Mouse (Mus musculus) stomach, embryonic 16.5 days (tissue): ENCODE results near the gene Rab31. TPM values are rescaled to one million over a fixed set of nuclear protein-coding genes. Genes with fewer than 3 reads are reported as not detected.

Experiments used
- ATAC-seq: fragments of 200-750 bp; cut with Nextera tagmentation; 2 replicates; pipeline ENCODE4 v1.8.0; 2017; ENCODE audit warnings: moderate number of reproducible peaks, moderate TSS enrichment; ENCODE audit not compliant: insufficient read depth, low FRiP score
- H3K27ac ChIP-seq: fragments of 300-500 bp; sonication (generic); 2 replicates; pipeline ENCODE4 v1.5.1; 2014; ENCODE audit warnings: low read length
- H3K27me3 ChIP-seq: fragments of 300-500 bp; sonication (generic); 2 replicates; pipeline ENCODE4 v1.6.1; 2014; ENCODE audit warnings: low read length, control low read depth, mixed read lengths; ENCODE audit not compliant: control insufficient read depth, insufficient read depth
- H3K36me3 ChIP-seq: fragments of 300-500 bp; sonication (generic); 2 replicates; pipeline ENCODE4 v1.6.1; 2014; ENCODE audit warnings: low read length; ENCODE audit not compliant: control insufficient read depth, insufficient read depth
- H3K4me1 ChIP-seq: fragments of 300-500 bp; sonication (generic); 2 replicates; pipeline ENCODE4 v1.6.1; 2014; ENCODE audit warnings: low read length, control low read depth, mixed read lengths; ENCODE audit not compliant: control insufficient read depth, insufficient read depth
- H3K4me2 ChIP-seq: fragments of 300-500 bp; sonication (generic); 2 replicates; pipeline ENCODE4 v1.6.1; 2014; ENCODE audit warnings: low read depth, low read length, mixed read lengths
- H3K4me3 ChIP-seq: fragments of 300-500 bp; sonication (generic); replicated peaks from 2 replicates; pipeline ENCODE4 v1.5.1; 2014; ENCODE audit warnings: mild to moderate bottlenecking, low read length
- H3K9ac ChIP-seq: fragments of 300-500 bp; sonication (generic); 2 replicates; pipeline ENCODE4 v1.6.1; 2014; ENCODE audit warnings: low read length
- H3K9me3 ChIP-seq: fragments of 300-500 bp; sonication (generic); replicated peaks from 2 replicates; pipeline ENCODE4 v1.6.1; 2016; ENCODE audit warnings: low read length, control low read depth; ENCODE audit not compliant: control insufficient read depth
- whole genome bisulfite sequencing: fragments of 180-500 bp; shearing (Covaris S2); extraction: QIAGEN DNeasy Blood & Tissue Kit; methylation state at CpG from one replicate; pipeline ENCODE4 v1.1.7; 2014; 5-methylcytosine and 5-hydroxymethylcytosine counted together
- polyA plus RNA-seq: library from polyadenylated mRNA; unstranded; fragments of >200 nt; fragmentation: Nextera tagmentation; extraction: Ambion mirVana; gene quantifications from 2 replicates; pipeline ENCODE4 v1.2.1, GENCODE M21; 2015

The Rab31 gene
- polyA plus RNA-seq, 1 experiment from 2014 or later, result 34.6 TPM

DNA sequence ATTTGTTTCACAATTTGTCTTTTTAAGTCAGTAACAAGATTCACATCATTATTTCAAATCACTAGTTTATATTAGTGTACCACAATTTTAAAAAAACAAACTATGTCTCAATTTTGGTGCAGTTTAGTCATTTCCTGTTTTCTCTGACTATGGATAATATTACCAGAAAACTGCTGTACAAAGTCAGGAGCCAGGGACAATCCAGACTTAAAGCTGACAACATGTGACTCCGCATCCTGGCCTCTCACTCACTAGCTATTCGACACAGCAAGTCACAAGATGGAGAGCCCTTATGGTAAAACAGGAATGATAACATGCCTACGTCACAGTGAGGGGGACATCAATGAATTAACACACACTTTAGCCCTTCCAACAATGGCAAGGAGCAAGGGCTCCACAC, 109.9 kb downstream of the Rab31 start:
- ATAC-seq, result no peak
- WGBS, result 74% methylated on average over 3 of the region's 3 CpGs
- no peak overlapping the region for H3K4me2 ChIP-seq
- no peaks in the 10 kb centered on the region for H3K9me3 ChIP-seq
- H3K4me3 ChIP-seq, result no peak overlapping the region
- H3K9ac ChIP-seq, result no peak overlapping the region
- no peaks in the 10 kb centered on the region for H3K27me3 ChIP-seq
- no peaks in the 10 kb centered on the region for H3K36me3 ChIP-seq
- no peak overlapping the region for H3K27ac ChIP-seq
- peaks cover 12% of the 10 kb centered on the region for H3K4me1 ChIP-seq

DNA sequence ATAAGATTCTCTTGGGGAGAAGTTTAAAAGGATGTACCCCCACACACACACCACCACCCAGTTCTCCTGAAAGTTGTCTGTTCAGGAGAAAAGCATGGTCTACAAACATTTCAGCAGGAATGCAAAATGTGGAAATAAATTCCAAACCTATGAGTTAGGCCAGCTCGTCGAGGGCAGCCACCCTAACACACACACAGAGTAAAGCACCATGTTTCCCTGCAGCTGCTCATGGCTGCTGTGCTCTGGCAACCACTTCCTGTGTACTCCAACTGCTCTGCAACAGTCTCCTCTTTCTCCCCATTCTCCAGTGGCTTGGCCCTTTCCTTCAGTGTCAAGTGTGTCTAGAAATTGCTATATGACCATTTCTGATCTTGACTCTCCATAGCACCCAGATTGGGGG, 114.1 kb downstream of the Rab31 start:
- Histone ChIP-seq H3K4me2 (no peak overlapping the region), H3K27me3 (no peaks in the 10 kb centered on the region), H3K4me1 (no peaks in the 10 kb centered on the region), H3K4me3 (no peak overlapping the region), H3K36me3 (no peaks in the 10 kb centered on the region), H3K9me3 (no peaks in the 10 kb centered on the region), H3K9ac (no peak overlapping the region), H3K27ac (no peak overlapping the region)
- WGBS, result 51% methylated on average over 2 of the region's 2 CpGs
- ATAC-seq, result no peak

DNA sequence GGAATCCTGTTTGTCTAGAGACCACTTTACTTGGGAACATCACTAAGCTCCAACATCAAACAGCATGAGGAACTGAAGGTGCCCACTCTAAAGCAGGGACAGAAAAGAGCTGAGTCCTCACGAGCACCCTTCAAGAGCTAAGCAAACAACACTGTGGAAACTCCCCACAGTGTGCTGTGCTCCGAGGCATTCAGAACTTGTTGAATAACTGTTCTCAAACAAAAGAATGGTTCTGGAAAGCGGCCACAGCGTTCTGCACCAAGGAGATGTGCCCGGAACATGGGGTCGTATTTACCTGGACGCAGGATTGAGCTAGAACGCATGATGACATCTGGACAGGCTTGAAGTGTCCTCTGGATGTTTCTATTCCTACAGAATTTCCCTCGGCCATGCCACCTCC, 114.6 kb downstream of the Rab31 start:
- ATAC-seq, result no peak
- H3K9me3 ChIP-seq, result no peaks in the 10 kb centered on the region
- H3K4me3 ChIP-seq, result no peak overlapping the region
- no peak overlapping the region for H3K27ac ChIP-seq
- no peaks in the 10 kb centered on the region for H3K27me3 ChIP-seq
- H3K36me3 ChIP-seq, result no peaks in the 10 kb centered on the region
- no peaks in the 10 kb centered on the region for H3K4me1 ChIP-seq
- WGBS, result 74% methylated on average over 9 of the region's 9 CpGs
- H3K9ac ChIP-seq, result no peak overlapping the region
- no peak overlapping the region for H3K4me2 ChIP-seq

DNA sequence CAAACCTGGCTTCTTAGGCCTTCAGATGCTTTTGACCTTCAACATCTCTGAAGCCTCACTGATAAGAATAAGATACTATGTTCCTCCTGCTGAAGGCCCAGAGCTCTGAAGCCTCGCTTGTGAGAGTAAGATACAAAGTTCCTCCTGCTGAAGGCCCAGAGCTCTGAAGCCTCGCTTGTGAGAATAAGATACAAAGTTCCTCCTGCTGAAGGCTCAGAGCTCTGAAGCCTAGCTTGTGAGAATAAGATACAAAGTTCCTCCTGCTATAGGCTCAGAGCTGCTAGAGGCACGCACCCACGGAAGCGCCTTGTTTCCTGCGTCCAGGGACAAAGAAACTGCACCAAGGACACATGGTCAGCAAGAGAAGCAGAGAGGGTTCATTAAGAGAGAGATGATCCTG, 115.8 kb downstream of the Rab31 start:
- Histone ChIP-seq H3K4me2 (no peak overlapping the region), H3K27ac (no peak overlapping the region), H3K4me1 (no peaks in the 10 kb centered on the region), H3K36me3 (no peaks in the 10 kb centered on the region), H3K27me3 (no peaks in the 10 kb centered on the region), H3K9me3 (no peaks in the 10 kb centered on the region), H3K4me3 (no peak overlapping the region), H3K9ac (no peak overlapping the region)
- ATAC-seq, result no peak
- 88% methylated on average over 6 of the region's 6 CpGs for WGBS

DNA sequence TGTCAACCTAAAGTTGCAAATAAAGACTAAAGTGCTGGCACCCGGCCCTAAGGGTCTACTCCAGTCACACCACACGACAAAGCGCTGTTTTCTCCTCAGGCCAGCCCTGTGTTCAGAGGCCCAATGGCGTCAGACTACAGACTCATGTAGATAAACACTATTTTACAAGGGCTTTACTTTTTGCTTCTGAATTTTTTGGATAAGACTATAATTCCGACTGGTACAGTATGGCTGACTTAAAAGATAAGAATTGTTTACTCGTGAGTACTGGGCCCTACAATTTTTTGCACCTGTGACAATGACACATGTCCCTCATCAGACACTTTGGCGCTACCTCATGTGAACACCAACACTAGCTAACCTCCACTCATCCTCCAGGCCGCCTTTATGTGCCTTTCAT, 116.5 kb downstream of the Rab31 start:
- no peak overlapping the region for H3K9ac ChIP-seq
- H3K4me1 ChIP-seq, result no peaks in the 10 kb centered on the region
- no peaks in the 10 kb centered on the region for H3K27me3 ChIP-seq
- H3K4me2 ChIP-seq, result no peak overlapping the region
- H3K9me3 ChIP-seq, result no peaks in the 10 kb centered on the region
- H3K36me3 ChIP-seq, result no peaks in the 10 kb centered on the region
- no peak overlapping the region for H3K27ac ChIP-seq
- no peak for ATAC-seq
- no peak overlapping the region for H3K4me3 ChIP-seq
- 83% methylated on average over 8 of the region's 8 CpGs for WGBS

DNA sequence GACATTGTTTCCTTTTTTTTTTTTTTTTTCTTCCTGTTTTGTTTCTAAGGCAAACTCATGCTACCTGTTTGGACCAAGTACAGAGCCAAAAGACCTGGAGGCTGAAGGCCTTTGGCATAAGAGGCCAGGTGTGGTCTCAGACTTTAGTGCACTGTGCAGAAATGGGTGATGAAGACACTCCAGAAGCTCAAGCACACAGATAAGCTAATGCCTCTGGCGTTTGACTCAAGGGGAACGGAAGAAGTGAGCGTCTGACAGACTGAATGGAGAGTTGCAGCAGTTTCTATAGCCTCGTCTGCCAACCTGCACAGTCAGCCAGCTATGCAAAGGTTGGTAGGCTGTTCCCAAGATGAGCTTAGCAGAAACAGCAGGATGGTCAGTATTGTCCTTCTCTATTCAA, 116.9 kb downstream of the Rab31 start:
- WGBS, result 83% methylated on average over 4 of the region's 4 CpGs
- Histone ChIP-seq H3K27me3 (no peaks in the 10 kb centered on the region), H3K9ac (no peak overlapping the region), H3K9me3 (no peaks in the 10 kb centered on the region), H3K4me1 (no peaks in the 10 kb centered on the region), H3K4me3 (no peak overlapping the region), H3K27ac (no peak overlapping the region), H3K36me3 (no peaks in the 10 kb centered on the region), H3K4me2 (no peak overlapping the region)
- no peak for ATAC-seq

DNA sequence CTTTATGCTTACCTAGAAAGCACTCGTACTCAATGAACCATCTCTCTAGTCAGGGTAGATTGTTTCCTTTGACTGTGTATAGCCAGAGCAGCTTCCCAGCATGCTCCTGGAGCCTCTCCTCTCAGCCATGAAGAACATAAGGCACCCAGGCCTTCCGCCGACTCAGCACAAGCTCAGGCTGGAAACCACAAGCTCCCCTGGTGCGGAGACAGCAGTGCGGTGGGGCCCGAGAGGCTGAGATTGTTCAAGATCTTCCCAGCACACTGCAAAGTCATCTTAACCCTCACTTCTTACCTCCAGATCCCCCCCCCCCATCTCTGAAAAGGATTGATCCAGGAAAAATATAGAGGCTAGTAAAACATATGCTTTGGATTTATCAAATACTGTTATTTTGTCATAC, 122.0 kb downstream of the Rab31 start:
- ATAC-seq, result no peak
- 90% methylated on average over 6 of the region's 6 CpGs for WGBS

DNA sequence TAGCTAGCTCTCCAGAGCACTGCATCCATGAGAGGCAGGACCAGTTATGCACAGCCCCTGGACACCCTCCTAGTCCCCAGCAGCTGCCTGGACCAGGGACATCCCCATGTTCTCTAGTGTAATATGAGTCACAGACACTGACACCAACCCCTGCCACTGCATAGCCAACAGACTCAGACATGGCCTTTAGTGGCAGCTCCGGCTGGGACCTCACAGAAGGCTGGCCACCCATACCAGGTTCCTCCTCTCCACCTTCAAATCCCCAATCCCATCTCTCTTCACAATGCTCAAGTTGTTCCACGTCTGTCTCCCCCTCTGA, 123.4 kb downstream of the Rab31 start:
- H3K4me1 ChIP-seq, result no peaks in the 10 kb centered on the region
- no peak overlapping the region for H3K4me3 ChIP-seq
- no peaks in the 10 kb centered on the region for H3K27me3 ChIP-seq
- H3K36me3 ChIP-seq, result no peaks in the 10 kb centered on the region
- H3K9ac ChIP-seq, result no peak overlapping the region
- WGBS, result 88% methylated on average over 2 of the region's 2 CpGs
- no peak for ATAC-seq
- no peak overlapping the region for H3K4me2 ChIP-seq
- H3K27ac ChIP-seq, result no peak overlapping the region
- H3K9me3 ChIP-seq, result no peaks in the 10 kb centered on the region

More for the DNA sequence above, 122.0 kb downstream of the Rab31 start:
- H3K27me3 ChIP-seq, result no peaks in the 10 kb centered on the region
- no peak overlapping the region for H3K9ac ChIP-seq
- no peak overlapping the region for H3K4me2 ChIP-seq
- no peak overlapping the region for H3K27ac ChIP-seq
- H3K4me1 ChIP-seq, result no peaks in the 10 kb centered on the region
- H3K4me3 ChIP-seq, result no peak overlapping the region
- H3K9me3 ChIP-seq, result no peaks in the 10 kb centered on the region
- H3K36me3 ChIP-seq, result no peaks in the 10 kb centered on the region

DNA sequence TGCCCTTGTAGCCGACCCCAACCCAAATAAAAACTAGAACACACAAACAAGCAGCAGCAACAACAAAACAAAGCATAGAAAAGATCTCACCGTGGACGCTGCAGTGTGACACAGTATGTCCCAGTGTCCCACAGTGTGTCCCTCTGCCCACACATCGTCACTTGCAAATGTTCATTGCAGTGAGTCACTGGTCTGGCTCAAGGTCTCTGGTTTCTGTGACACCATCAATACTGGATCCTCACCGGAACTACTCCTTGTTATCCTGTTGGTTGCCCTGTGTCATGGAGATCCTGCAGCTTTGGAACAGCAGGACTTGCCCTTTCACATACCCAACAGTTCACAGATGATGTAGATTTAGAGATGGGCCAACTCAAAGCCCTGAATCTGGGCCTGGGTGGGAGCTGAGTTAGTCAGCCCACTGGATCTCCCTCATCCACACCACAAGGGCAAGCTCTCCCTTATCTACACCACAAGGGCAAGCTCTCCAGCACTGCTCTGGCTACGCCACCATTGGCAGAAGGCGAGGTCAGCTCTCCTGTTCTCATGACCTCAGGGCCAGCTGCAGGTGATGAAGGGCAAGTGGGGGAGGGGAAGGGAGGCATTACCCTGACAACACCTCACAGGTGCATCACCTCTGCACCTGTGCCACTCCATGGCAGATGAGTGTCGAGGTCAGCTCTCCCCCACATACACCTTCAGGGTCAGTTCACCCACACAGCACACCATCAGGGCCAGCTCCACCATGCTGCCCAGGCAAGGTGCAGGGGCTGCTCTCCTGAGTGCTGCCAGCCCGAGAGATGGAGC, 124.0 kb downstream of the Rab31 start:
- no peaks in the 10 kb centered on the region for H3K9me3 ChIP-seq
- no peak overlapping the region for H3K27ac ChIP-seq
- no peak for ATAC-seq
- H3K4me3 ChIP-seq, result no peak overlapping the region
- H3K27me3 ChIP-seq, result no peaks in the 10 kb centered on the region
- no peak overlapping the region for H3K4me2 ChIP-seq
- H3K4me1 ChIP-seq, result peaks cover 2% of the 10 kb centered on the region; the same call in 1 of the 2 replicates
- H3K9ac ChIP-seq, result no peak overlapping the region
- no peaks in the 10 kb centered on the region for H3K36me3 ChIP-seq
- 85% methylated on average over 9 of the region's 9 CpGs for WGBS
